ENCODE assay signal across 17 mouse cellular contexts in genomic region chr2:20818226-20818625, GRCm38 (mm10).
"Had no signal": no experiment of that assay in that cellular context is flagged by ENCODE, and none has a peak within 500 bp of the region (broad histone marks: within the 10 kb centered on the region; RNA-seq: fewer than 3 reads in every experiment).

No protein-coding gene starts in this region.

- H3K4me2 ChIP-seq: lung, embryonic 15.5 days; midbrain, embryonic 11.5 days; midbrain, embryonic 13.5 days; midbrain, embryonic 15.5 days; neural tube, embryonic 12.5 days; stomach, embryonic 15.5 days had no signal

- H3K36me3 ChIP-seq: lung, embryonic 15.5 days; midbrain, embryonic 13.5 days; midbrain, embryonic 15.5 days; neural tube, embryonic 12.5 days; stomach, embryonic 15.5 days had no signal

- H3K27me3 ChIP-seq: lung, embryonic 15.5 days; megakaryocyte, embryonic 14.5 days; midbrain, embryonic 13.5 days; midbrain, embryonic 15.5 days; neural tube, embryonic 12.5 days; stomach, embryonic 15.5 days had no signal

- DNase-seq: lung, adult 2 months; lung, postnatal 14 days; lung, postnatal 36 days; right cerebral cortex, postnatal 14 days; thymus, adult 2 months; thymus, postnatal 25 days; thymus, postnatal 4 days had no signal

- H3K9ac ChIP-seq: lung, embryonic 15.5 days; midbrain, embryonic 13.5 days; midbrain, embryonic 15.5 days; neural tube, embryonic 12.5 days; stomach, embryonic 15.5 days had no signal

- ATAC-seq: lung, postnatal 0 days; midbrain, embryonic 13.5 days; midbrain, embryonic 15.5 days had no signal

- H3K27ac ChIP-seq: lung, embryonic 15.5 days; macrophage; midbrain, embryonic 13.5 days; midbrain, embryonic 15.5 days; neural tube, embryonic 12.5 days; stomach, embryonic 15.5 days; stomach, postnatal 0 days had no signal

- H3K9me3 ChIP-seq: lung, embryonic 15.5 days; midbrain, embryonic 13.5 days; midbrain, embryonic 15.5 days; neural tube, embryonic 12.5 days; stomach, embryonic 15.5 days had no signal

- H3K4me3 ChIP-seq: lung, embryonic 15.5 days; megakaryocyte, embryonic 14.5 days; midbrain, embryonic 13.5 days; midbrain, embryonic 15.5 days; neural tube, embryonic 12.5 days; stomach, embryonic 15.5 days had no signal

- H3K4me1 ChIP-seq: lung, embryonic 15.5 days; midbrain, embryonic 13.5 days; midbrain, embryonic 15.5 days; neural tube, embryonic 12.5 days; stomach, embryonic 15.5 days had no signal
